1 mouse cellular context compared by ENCODE assay signal in genomic region chr13:84646899-84647298, GRCm38 (mm10).
TF ChIP-seq lines count a peak whose summit lies in the region.

No protein-coding gene starts in this region.

TF ChIP-seq in MEL, 35 proteins besides CTCF, POLR2A, EP300 and RAD21 (continued from another document):
- TF ChIP-seq CHD1 (IDR thresholded peaks at IDR 0.05; ENCODE audit: low read depth, low read length), result no peak
- no peak for TF ChIP-seq ZKSCAN1 (IDR thresholded peaks at IDR 0.05; ENCODE audit: low read depth, low read length)
- peak; percentile 46; the same call in 1 of the 2 replicates for TF ChIP-seq MYB (IDR thresholded peaks at IDR 0.05; ENCODE audit: low read depth, low read length)
- TF ChIP-seq ZMIZ1 (IDR thresholded peaks at IDR 0.05; ENCODE audit: low read depth, low read length), result no peak
- TF ChIP-seq ELF1 (IDR thresholded peaks at IDR 0.05; ENCODE audit: low read depth, low read length), result no peak
- TF ChIP-seq TAL1 (IDR thresholded peaks at IDR 0.05; ENCODE audit: low read length), result no peak
- TF ChIP-seq MAZ (IDR thresholded peaks at IDR 0.05; ENCODE audit: low read depth, low read length), result no peak
- no peak for TF ChIP-seq E2F4 (IDR thresholded peaks at IDR 0.05; ENCODE audit: borderline replicate concordance, low read depth, low read length)
- no peak for TF ChIP-seq SMC3 (IDR thresholded peaks at IDR 0.05; ENCODE audit: low read depth, low read length)
- TF ChIP-seq POLR2AphosphoS2 (IDR thresholded peaks at IDR 0.05; ENCODE audit: low read length), result no peak
